Mouse (Mus musculus) liver, embryonic 14.5 days (tissue): ENCODE data around the gene Ppp2r5e. TPM values are rescaled to one million over a fixed set of nuclear protein-coding genes. Genes with fewer than 3 reads are reported as not detected.

Experiments
- ATAC-seq: fragments of 200-750 bp; cut with Nextera tagmentation; 2 replicates; pipeline ENCODE4 v1.8.0; 2017; ENCODE audit warnings: moderate number of reproducible peaks, mild to moderate bottlenecking, moderate library complexity; ENCODE audit not compliant: insufficient read depth
- DNase-seq, 3 experiments: peaks; one replicate each; pipeline ENCODE4 v3.0.0-alpha.2; 2012 to 2013; ENCODE audit warnings: low read depth in 3 of 3, low spot score in 3 of 3
- H3K27ac ChIP-seq: fragments of 300-500 bp; sonication (generic); 2 replicates; pipeline ENCODE4 v1.5.1; 2014; ENCODE audit warnings: moderate library complexity, mild to moderate bottlenecking, control low read depth, inconsistent platforms
- H3K27me3 ChIP-seq: fragments of 300-500 bp; sonication (generic); 2 replicates; pipeline ENCODE4 v1.6.1; 2014; ENCODE audit warnings: mild to moderate bottlenecking, low read length, moderate library complexity; ENCODE audit not compliant: control insufficient read depth, insufficient read depth
- H3K36me3 ChIP-seq: fragments of 300-500 bp; sonication (generic); replicated peaks from 2 replicates; pipeline ENCODE4 v1.6.1; 2014; ENCODE audit warnings: low read depth; ENCODE audit not compliant: control insufficient read depth, insufficient read depth
- H3K4me1 ChIP-seq, 2 experiments: fragments of 200-500 bp in 1 of 2; fragments of 300-500 bp in 1 of 2; sonication (generic) in 1 of 2; replicated peaks; 2 replicates each; pipeline ENCODE4 v1.6.1; 2012 to 2014; ENCODE audit warnings: antibody characterized with exemption in 1 of 2, inconsistent platforms in 1 of 2, low read length in 1 of 2; ENCODE audit not compliant: control insufficient read depth in 2 of 2, insufficient read depth in 2 of 2
- H3K4me2 ChIP-seq: fragments of 300-500 bp; sonication (generic); 2 replicates; pipeline ENCODE4 v1.6.1; 2014; ENCODE audit warnings: low read depth, mild to moderate bottlenecking, control low read depth, moderate library complexity
- H3K4me3 ChIP-seq, 2 experiments: fragments of 200-500 bp in 1 of 2; fragments of 300-500 bp in 1 of 2; sonication (generic) in 1 of 2; 2 replicates each; pipeline ENCODE4 v1.5.1; 2012 to 2014; ENCODE audit warnings: low read depth in 2 of 2, low read length in 2 of 2, mild to moderate bottlenecking in 2 of 2, control low read depth in 1 of 2, inconsistent platforms in 1 of 2, moderate library complexity in 1 of 2; ENCODE audit not compliant: insufficient read depth in 1 of 2
- H3K9ac ChIP-seq: fragments of 300-500 bp; sonication (generic); replicated peaks from 2 replicates; pipeline ENCODE4 v1.6.1; 2014; ENCODE audit warnings: mild to moderate bottlenecking, control low read depth, moderate library complexity
- H3K9me3 ChIP-seq: fragments of 300-500 bp; sonication (generic); 2 replicates; pipeline ENCODE4 v1.6.1; 2016; ENCODE audit warnings: low read length, mixed read lengths; ENCODE audit not compliant: control insufficient read depth
- CTCF ChIP-seq: IDR thresholded peaks from 2 replicates; pipeline ENCODE4 v1.5.1; 2016; ENCODE audit warnings: antibody characterized with exemption, low read depth, control low read depth
- EP300 ChIP-seq: IDR thresholded peaks from 2 replicates; pipeline ENCODE4 v1.6.1; 2016; ENCODE audit warnings: antibody characterized with exemption, low read depth
- WGBS: fragments of 180-500 bp; shearing (Covaris S2); extraction: QIAGEN DNeasy Blood & Tissue Kit; methylation state at CpG from one replicate; pipeline ENCODE4 v1.1.7; 2014; ENCODE audit not compliant: insufficient replicate concordance; 5-methylcytosine and 5-hydroxymethylcytosine counted together
- polyA plus RNA-seq, 2 experiments: library from polyadenylated mRNA; depleted of rRNA in 1 of 2; stranded (reverse) in 1 of 2; unstranded in 1 of 2; fragments of >200 nt; fragmentation: Nextera tagmentation in 1 of 2; extraction: Ambion mirVana in 1 of 2; gene quantifications; 2 replicates each; pipeline versions ENCODE4 v1.2.1 to v1.2.3; 2012 to 2014

Gene Ppp2r5e
- polyA plus RNA-seq, 2 experiments: 5.0 to 6.8 TPM

DNA sequence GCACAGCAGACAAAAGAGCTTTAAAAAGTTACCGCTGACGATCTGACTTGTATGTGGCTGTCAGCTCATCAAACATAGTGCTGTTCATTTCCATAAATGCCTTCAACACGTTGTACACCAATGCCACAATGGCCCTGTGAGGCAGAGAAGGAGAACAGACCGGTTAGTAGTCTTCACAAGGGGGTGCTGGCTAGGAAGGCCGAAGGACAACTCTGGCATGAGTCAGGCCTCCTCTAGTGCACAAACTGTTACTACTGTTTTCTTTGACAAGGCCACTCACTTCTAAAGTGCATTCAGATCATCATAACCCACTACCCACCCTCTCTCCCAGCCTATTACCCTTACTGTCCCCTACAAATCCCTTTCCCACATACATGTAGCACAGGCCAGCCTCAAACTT is 136.4 kb downstream of the Ppp2r5e start:
- no peak overlapping the region for H3K27ac ChIP-seq
- WGBS: 83% methylated on average over 5 of the region's 5 CpGs
- TF ChIP-seq EP300: no peak
- no peak for TF ChIP-seq CTCF
- H3K27me3 ChIP-seq: no peaks in the 10 kb centered on the region
- H3K36me3 ChIP-seq: peaks cover 7% of the 10 kb centered on the region
- H3K4me3 ChIP-seq: no peak overlapping the region
- no peak overlapping the region for H3K4me2 ChIP-seq
- no peaks in the 10 kb centered on the region for H3K9me3 ChIP-seq
- ATAC-seq (no peak), DNase-seq (no peak)
- H3K4me1 ChIP-seq: no peaks in the 10 kb centered on the region; a peak in 1 of 4 replicates
- no peak overlapping the region for H3K9ac ChIP-seq

DNA sequence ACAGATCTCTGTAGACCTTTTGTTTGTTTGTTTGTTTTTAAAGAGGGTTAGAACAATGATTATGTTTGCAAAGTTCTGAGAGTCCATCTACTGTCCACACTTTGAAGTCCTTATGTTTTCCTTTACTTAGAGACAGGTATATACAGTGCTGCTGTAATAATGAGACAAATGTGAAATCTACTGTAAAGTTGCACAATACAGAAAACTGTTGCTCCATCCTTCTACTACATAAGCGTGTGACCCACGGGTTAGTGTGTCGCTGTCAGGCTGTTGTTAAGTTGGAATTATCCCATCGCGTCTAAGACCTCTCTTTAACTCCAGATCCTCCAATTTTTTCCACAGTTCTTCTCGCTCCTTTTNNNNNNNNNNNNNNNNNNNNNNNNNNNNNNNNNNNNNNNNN is 142.6 kb downstream of the Ppp2r5e start:
- H3K27me3 ChIP-seq: no peaks in the 10 kb centered on the region
- no peak overlapping the region for H3K4me3 ChIP-seq
- no peak overlapping the region for H3K9ac ChIP-seq
- H3K27ac ChIP-seq: no peak overlapping the region
- peaks cover 8% of the 10 kb centered on the region for H3K36me3 ChIP-seq
- TF ChIP-seq EP300 (no peak), CTCF (no peak)
- 85% methylated on average over 6 of the region's 6 CpGs for WGBS
- no peaks in the 10 kb centered on the region for H3K9me3 ChIP-seq
- ATAC-seq: no peak
- H3K4me1 ChIP-seq: no peaks in the 10 kb centered on the region
- H3K4me2 ChIP-seq: no peak overlapping the region
- DNase-seq: no peak

DNA sequence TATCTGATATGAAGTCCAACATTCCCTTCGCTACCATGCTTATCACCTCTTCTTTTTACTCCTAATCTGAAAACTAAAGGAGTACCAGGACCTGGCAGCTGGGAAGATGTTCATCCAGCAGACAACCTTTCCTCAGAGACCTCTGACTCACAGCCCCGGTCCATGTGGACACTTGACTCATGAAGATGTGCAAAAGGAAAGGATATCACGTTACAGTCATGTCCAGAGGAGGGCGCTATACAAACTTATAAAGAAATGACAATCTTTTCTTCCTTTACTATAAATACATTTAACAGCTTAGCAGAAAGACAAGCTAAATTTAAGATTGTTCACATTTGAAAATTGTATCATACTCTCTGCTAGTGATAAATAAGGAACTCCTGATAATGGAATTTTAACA is 143.0 kb downstream of the Ppp2r5e start:
- H3K4me2 ChIP-seq: no peak overlapping the region
- no peaks in the 10 kb centered on the region for H3K27me3 ChIP-seq
- peaks cover 8% of the 10 kb centered on the region for H3K36me3 ChIP-seq
- no peak overlapping the region for H3K4me3 ChIP-seq
- TF ChIP-seq EP300 (no peak), CTCF (no peak; the same call in 1 of the 2 replicates)
- DNase-seq (no peak), ATAC-seq (no peak)
- WGBS: 82% methylated on average over 4 of the region's 4 CpGs
- H3K4me1 ChIP-seq: no peaks in the 10 kb centered on the region
- no peak overlapping the region for H3K27ac ChIP-seq
- H3K9me3 ChIP-seq: no peaks in the 10 kb centered on the region
- H3K9ac ChIP-seq: no peak overlapping the region

DNA sequence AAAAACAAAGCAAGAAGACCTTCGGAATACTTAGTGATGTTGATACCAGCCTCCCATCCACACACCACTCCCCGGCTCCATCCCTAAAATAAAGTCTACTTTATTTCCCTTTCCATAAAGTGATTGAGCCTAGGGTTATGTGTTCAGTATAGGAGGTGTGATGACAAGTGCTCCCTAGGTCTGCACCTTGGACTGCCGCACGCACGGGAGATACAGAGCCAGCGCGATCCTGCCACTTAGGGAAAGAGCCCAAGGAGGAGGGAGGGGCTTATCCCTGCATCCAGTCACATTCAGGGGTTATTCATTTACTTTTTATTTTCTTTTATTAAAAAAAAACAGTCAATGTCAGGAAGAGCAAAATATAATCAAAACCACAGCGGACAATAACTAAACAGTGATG is 145.5 kb downstream of the Ppp2r5e start:
- ATAC-seq (no peak), DNase-seq (no peak)
- Histone ChIP-seq H3K27me3 (no peaks in the 10 kb centered on the region), H3K9me3 (no peaks in the 10 kb centered on the region), H3K27ac (no peak overlapping the region), H3K36me3 (peaks cover 8% of the 10 kb centered on the region), H3K4me1 (no peaks in the 10 kb centered on the region), H3K4me3 (no peak overlapping the region), H3K9ac (no peak overlapping the region), H3K4me2 (no peak overlapping the region)
- 93% methylated on average over 8 of the region's 8 CpGs for WGBS
- no peak for TF ChIP-seq CTCF
- TF ChIP-seq EP300: no peak

DNA sequence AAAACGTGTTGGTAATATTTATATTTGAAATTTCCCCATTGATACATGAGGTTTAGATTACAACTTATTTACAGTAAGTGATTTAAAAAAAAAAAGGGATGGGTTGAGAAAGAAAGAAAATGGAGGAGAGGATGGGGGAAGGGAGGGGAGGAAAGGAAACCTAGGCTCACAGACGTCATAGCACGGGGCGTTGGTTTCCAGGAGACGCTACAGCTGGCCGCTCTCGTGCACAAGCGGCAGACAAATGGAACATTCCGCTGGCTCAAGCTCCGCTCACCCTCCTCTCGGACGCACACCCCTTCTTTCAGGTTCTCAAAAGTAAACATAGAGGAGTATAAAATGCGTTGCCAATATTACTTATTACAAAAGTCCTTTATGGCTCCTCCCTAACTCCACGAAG is 146.0 kb downstream of the Ppp2r5e start:
- DNase-seq (no peak), ATAC-seq (no peak)
- TF ChIP-seq EP300 (no peak), CTCF (no peak)
- Histone ChIP-seq H3K9me3 (no peaks in the 10 kb centered on the region), H3K4me3 (no peak overlapping the region), H3K27me3 (no peaks in the 10 kb centered on the region), H3K4me2 (no peak overlapping the region), H3K27ac (no peak overlapping the region), H3K4me1 (no peaks in the 10 kb centered on the region), H3K9ac (no peak overlapping the region), H3K36me3 (peaks cover 8% of the 10 kb centered on the region)
- 85% methylated on average over 14 of the region's 14 CpGs for WGBS
